Mouse (Mus musculus) adrenal gland (tissue): Measurements from ENCODE around the gene Serpinb9f.
"Not testable (repeated sequence)": the region's sequence is repeated elsewhere in the genome, so short reads cannot be mapped to it uniquely, and the experiment has no call there.

Source experiments
- intact Hi-C: fragments of 180-260 bp; cut with DNase I; formaldehyde crosslinking; loops from one replicate; pipeline ENCODE4 v1.15.1; 2025
- long read RNA-seq, 2 experiments: library from polyadenylated mRNA; unstranded; transcript quantifications; one replicate each; pipeline ENCODE4 v2.0.0; 2020; ENCODE audit warnings: borderline replicate concordance in 1 of 2; ENCODE audit not compliant: insufficient replicate concordance in 1 of 2

Serpinb9f gene
- long read RNA-seq, experiment 1, result 0 reads
- long read RNA-seq, experiment 2, result 0 reads

DNA sequence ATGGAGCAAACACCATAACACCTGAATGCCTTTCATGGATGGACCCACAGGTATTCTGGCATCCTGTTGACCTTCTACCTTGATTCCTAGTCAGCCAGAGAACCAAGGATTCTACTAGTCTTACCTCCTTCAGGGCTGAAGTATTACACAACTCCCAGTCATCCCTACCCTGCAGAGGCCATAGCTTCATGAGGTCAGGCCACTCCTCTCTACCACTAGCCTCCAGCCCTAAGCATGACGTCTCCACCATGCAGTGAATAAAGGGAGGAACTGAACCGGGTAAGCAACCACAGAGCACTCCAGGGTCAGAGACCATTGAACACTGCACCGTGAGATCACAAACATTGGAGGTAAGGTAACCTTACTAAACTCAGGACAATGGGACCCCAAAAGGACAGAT, at the start of gene Serpinb9f:
Gene Serpinb9f, plus strand, starts transcription at position 301 of the 400 bp plus-strand sequence.
- intact Hi-C loops, result not testable (repeated sequence)

DNA sequence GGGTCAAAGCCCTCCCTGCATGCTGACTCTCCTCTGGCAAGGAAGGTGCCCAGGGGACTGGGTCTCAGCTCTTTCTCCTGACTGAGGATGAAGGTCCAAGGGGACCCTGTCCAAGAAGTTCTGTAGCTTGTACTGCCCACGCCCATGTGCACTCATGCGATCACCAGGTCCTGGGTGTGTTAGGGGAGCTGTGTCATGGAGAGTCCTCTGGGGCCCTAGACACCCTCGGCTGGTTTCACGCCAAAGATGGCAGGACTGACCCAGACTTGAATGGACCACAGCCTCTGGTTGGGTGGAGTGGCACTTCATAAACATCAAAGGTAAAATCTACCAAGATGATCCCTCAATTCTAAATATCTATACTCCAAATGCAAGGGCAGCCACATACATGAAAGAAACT, 15.2 kb upstream of the Serpinb9f start:
- intact Hi-C loops, result not testable (repeated sequence)

DNA sequence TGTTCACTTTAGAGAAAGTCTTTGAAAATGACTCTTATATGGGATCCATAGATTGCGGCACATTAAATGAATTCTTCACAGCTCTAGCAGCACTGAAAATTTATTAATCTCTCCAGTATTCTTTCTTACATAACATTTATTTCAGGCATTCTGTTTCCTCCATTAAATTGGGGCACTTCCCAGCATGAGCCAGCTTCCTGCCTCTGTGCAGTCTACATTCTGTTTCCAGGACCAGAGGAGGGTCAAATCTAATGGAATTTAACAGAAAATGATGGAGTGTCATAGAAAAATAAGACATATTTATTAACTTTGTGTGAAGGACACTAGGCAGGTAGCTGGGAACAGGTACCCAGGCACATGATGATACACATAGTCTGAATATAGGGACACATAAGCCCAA, 32.8 kb downstream of the Serpinb9f start:
- intact Hi-C loops, result not testable (repeated sequence)
